Mouse (Mus musculus) stomach, embryonic 14.5 days (tissue): ENCODE results near the gene Sumf1. TPM values are rescaled to one million over a fixed set of nuclear protein-coding genes. Genes with fewer than 3 reads are reported as not detected.

ENCODE experiments used
- ATAC-seq: fragments of 200-750 bp; cut with Nextera tagmentation; 2 replicates; pipeline ENCODE4 v1.8.0; 2017; ENCODE audit warnings: low read depth, moderate TSS enrichment; ENCODE audit not compliant: insufficient number of reproducible peaks, insufficient read depth, low FRiP score
- H3K27ac ChIP-seq: fragments of 300-500 bp; sonication (generic); 2 replicates; pipeline ENCODE4 v1.5.1; 2014; ENCODE audit warnings: mild to moderate bottlenecking, low read length, moderate library complexity, mixed read lengths
- H3K27me3 ChIP-seq: fragments of 300-500 bp; sonication (generic); 2 replicates; pipeline ENCODE4 v1.6.1; 2014; ENCODE audit warnings: low read length, control low read depth, mixed read lengths; ENCODE audit not compliant: control insufficient read depth, insufficient read depth
- H3K36me3 ChIP-seq: fragments of 300-500 bp; sonication (generic); 2 replicates; pipeline ENCODE4 v1.6.1; 2014; ENCODE audit warnings: mild to moderate bottlenecking, control low read depth, low read length, moderate library complexity, mixed read lengths; ENCODE audit not compliant: control insufficient read depth, insufficient read depth
- H3K4me1 ChIP-seq: fragments of 300-500 bp; sonication (generic); 2 replicates; pipeline ENCODE4 v1.6.1; 2014; ENCODE audit warnings: low read length, control low read depth, mixed read lengths; ENCODE audit not compliant: control insufficient read depth, insufficient read depth
- H3K4me2 ChIP-seq: fragments of 300-500 bp; sonication (generic); replicated peaks from 2 replicates; pipeline ENCODE4 v1.6.1; 2014; ENCODE audit warnings: low read depth, low read length, control low read depth
- H3K4me3 ChIP-seq: fragments of 300-500 bp; sonication (generic); 2 replicates; pipeline ENCODE4 v1.5.1; 2014; ENCODE audit warnings: low read depth, low read length, control low read depth
- H3K9ac ChIP-seq: fragments of 300-500 bp; sonication (generic); replicated peaks from 2 replicates; pipeline ENCODE4 v1.6.1; 2014; ENCODE audit warnings: low read depth, mild to moderate bottlenecking, control low read depth, low read length, moderate library complexity, mixed read lengths
- H3K9me3 ChIP-seq: fragments of 300-500 bp; sonication (generic); 2 replicates; pipeline ENCODE4 v1.6.1; 2016; ENCODE audit warnings: low read depth, low read length, control low read depth; ENCODE audit not compliant: control insufficient read depth
- WGBS: fragments of 180-500 bp; shearing (Covaris S2); extraction: QIAGEN DNeasy Blood & Tissue Kit; methylation state at CpG from one replicate; pipeline ENCODE4 v1.1.7; 2014; 5-methylcytosine and 5-hydroxymethylcytosine counted together
- polyA plus RNA-seq: library from polyadenylated mRNA; unstranded; fragments of >200 nt; fragmentation: Nextera tagmentation; extraction: Ambion mirVana; gene quantifications from 2 replicates; pipeline ENCODE4 v1.2.1, GENCODE M21; 2014

The Sumf1 gene
- polyA plus RNA-seq, 1 experiment from 2014 or later = 23.6 TPM

GRCm38 (mm10) chr6:108057353-108057752 lies 128.0 kb downstream of the Sumf1 start:
- no peaks in the 10 kb centered on the region for H3K27me3 ChIP-seq
- H3K36me3 ChIP-seq = no peaks in the 10 kb centered on the region
- no peak overlapping the region for H3K4me3 ChIP-seq
- H3K27ac ChIP-seq = no peak overlapping the region
- no peaks in the 10 kb centered on the region for H3K4me1 ChIP-seq
- no peak overlapping the region for H3K9ac ChIP-seq
- 52% methylated on average over 4 of the region's 4 CpGs for WGBS
- ATAC-seq = no peak
- no peaks in the 10 kb centered on the region for H3K9me3 ChIP-seq
- no peak overlapping the region for H3K4me2 ChIP-seq

Other genes starting within 250 kb of the Sumf1 start
- 8.3 and 8.5 TPM in 2 replicates for gene Setmar, start 120.5 kb downstream of the Sumf1 start, polyA plus RNA-seq
- gene Itpr1, start 27.5 kb upstream of the Sumf1 start, polyA plus RNA-seq = 13.4 and 13.5 TPM in 2 replicates